Mouse (Mus musculus) erythroblast, embryonic 14.5 days (primary cell): ENCODE measurements around the gene Retreg1.

Source experiments
- GATA1 ChIP-seq: IDR thresholded peaks from 2 replicates; pipeline ENCODE4 v1.6.1; 2012; ENCODE audit warnings: low read length, inconsistent platforms, mixed read lengths
- TAL1 ChIP-seq: IDR thresholded peaks from 3 replicates; pipeline ENCODE4 v1.6.1; 2012; ENCODE audit warnings: low read length, inconsistent platforms, mixed read lengths

GRCm38 (mm10) chr15:25872118-25872517 lies 29.1 kb downstream of the Retreg1 start:
- TF ChIP-seq GATA1, result no peak
- no peak for TF ChIP-seq TAL1
